Mouse (Mus musculus): ENCODE measurements around the gene Gm10772. TPM values are rescaled to one million over a fixed set of nuclear protein-coding genes. Genes with fewer than 3 reads are reported as not detected.
"Not testable (repeated sequence)": the region's sequence is repeated elsewhere in the genome, so short reads cannot be mapped to it uniquely, and the experiment has no call there.

The Gm10772 gene
- not detected for total RNA-seq (2021)
- long read RNA-seq, experiment 1, result 0 reads
- long read RNA-seq, experiment 2, result 0 reads

DNA sequence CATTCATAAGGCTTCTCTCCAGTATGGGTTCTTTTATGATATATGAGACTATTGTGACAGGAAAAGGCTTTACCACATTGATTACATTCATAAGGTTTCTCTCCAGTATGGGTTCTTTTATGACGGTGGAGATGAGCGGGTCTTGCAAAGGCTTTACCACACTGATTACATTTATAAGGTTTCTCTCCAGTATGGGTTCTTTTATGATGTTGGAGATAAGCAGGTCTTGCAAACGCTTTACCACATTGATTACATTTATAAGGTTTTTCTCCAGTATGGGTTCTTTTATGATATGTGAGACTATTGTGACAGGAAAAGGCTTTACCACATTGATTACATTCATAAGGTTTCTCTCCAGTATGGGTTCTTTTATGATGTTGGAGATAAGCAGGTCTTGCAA, at the start of gene Gm10772:
TSS of gene Gm10772 (minus strand) at position 101 of the 400 bp plus-strand sequence.
- not testable (repeated sequence) for H3K4me3 ChIP-seq, DNase-seq

DNA sequence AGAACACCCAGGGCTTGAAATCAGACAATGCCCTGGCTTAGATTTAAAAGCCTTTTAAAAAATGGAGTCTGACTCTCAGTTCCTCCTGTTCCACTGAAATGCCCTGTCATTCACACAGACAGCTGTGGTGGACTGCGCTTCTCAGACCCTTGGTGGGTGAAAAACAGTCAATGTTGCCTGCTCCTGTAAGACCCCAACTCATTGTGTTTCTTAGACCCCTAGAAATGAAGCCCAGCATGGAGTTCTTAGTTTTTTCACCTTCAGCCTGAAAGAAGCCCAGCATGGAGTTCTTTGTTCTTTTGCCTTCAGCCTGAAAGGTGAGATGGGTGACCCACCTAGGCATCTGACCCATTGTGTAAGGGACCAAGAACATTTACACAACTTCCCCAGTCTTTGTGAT, 36.5 kb upstream of the Gm10772 start:
- DNase-seq; H3K4me3 ChIP-seq; intact Hi-C loops (cut with DNase I); H3K27ac ChIP-seq: not testable (repeated sequence)

More for the DNA sequence above, at the start of gene Gm10772:
- intact Hi-C loops (cut with DNase I); H3K27ac ChIP-seq: not testable (repeated sequence)

DNA sequence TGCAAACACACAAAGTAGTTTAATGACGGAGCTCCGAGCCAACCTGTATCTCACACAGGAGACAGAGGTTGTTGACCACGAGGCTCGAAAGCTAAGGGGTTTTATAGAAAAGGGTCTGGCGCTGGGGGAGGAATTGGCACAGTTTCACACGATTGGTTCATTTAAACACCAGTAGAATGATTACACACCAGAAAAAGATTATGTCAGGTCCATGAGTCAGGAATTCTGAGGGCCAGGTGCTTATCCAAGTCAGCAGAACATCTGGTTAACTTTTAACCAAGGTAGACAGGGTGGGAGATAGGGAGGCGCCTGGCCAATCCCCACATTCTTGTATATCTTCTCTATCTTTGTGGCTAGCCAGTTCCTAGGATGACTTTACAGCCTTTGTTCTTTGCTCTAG, 35.8 kb upstream of the Gm10772 start:
- DNase-seq; H3K27ac ChIP-seq; intact Hi-C loops (cut with DNase I); H3K4me3 ChIP-seq: not testable (repeated sequence)

DNA sequence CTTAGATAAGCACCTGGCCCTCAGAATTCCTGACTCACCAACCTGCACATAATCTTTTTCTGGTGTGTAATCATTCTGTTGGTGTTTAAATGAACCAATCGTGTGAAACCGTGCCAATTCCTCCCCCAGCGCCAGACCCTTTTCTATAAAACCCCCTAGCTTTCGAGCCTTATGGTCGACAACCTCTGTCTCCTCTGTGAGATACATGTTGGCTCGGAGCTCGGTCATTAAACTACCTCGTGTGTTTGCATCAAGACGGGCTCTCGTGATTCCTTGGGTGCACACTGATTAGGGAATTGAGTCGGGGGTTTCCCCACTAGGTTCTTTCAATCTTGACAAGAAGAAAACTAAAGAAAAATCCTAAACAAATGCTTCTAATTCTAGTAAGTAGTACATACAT, 13.0 kb downstream of the Gm10772 start:
- TF ChIP-seq CTCF (IDR thresholded peaks at IDR 0.05), result no peak
- intact Hi-C loops (cut with DNase I), result no loop called here
- Histone ChIP-seq H3K27ac (no peak overlapping the region), H3K4me3 (no peak overlapping the region)
- DNase-seq, result no peak

DNA sequence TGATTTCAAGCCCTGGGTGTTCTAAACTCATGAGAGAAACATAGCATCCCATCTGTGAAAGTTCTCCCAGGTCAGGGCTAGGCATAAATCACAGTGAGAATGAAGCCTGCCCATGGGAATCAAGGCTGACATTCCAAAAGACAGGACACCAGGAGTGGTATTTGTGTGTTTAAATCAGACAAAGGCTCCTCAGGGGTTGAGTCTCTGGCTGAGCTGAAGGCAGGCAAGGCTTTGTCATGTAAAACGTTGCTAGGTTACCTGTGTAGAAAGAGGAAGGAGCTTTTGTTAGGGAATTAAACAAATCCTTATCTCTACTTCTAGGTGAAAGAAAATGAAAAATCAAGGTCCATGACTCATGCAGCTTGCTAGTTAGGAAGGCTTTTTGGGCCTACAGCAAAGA, 13.6 kb downstream of the Gm10772 start:
- intact Hi-C loops (cut with DNase I); H3K27ac ChIP-seq; DNase-seq; H3K4me3 ChIP-seq: not testable (repeated sequence)

DNA sequence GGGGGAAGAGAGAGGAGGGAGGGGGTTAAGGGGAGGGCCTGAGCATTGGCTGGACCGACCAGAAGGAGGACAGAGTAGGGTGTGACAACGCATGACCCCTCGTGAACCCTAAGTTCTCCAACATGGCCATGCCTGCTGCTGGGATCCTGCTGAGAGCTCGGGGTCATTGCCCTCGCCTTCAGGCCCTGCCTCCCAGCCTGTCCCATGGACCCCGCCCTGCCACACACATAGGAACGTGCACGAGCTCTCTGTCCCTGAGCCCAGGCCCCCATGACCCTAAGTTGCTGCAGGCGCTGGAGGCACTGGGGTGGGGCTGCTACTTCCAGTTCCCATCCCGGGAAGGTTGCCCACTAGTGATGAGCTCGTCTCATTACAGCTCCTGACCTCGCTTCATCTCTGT, 48.2 kb downstream of the Gm10772 start:
- H3K4me3 ChIP-seq; H3K27ac ChIP-seq; DNase-seq; intact Hi-C loops (cut with DNase I): not testable (repeated sequence)

Other genes with a start within 250 kb of the Gm10772 start
- not detected for gene Gm10324, start 108.0 kb downstream of the Gm10772 start, total RNA-seq (2021)
- gene 2410141K09Rik, start 213.5 kb upstream of the Gm10772 start, total RNA-seq (2021), result not detected